In the genomic region with DNA sequence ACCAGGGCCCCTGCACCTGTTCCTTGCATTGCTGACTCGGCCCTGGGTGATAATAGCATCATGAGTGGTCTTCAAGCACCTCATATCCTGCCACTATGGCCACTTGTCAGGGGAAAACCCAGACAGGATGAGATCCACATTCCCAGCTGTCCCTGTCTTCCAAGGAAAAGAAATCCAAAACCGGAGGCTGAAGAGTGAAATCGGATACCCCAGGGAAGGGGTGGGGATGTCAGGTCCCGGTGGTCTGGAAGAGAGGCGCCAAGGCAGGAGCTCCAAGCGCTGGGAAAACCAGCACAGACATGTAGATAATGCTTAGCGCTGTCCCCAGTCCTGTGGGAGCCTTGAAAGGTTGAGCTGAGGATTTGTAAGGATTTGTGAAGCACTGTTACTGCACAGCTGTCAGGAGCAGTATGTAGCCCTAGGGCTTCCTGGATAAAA, we compare ENCODE assay signal across 13 mouse cellular contexts.
DNase-seq lines count a peak whose midpoint lies in the region; ATAC-seq lines count a peak whose summit lies in the region.
"Had no signal": no experiment of that assay in that cellular context is flagged by ENCODE, and none has a peak within 500 bp of the region (broad histone marks: within the 10 kb centered on the region; RNA-seq: fewer than 3 reads in every experiment).

No protein-coding gene starts in this region.

- H3K36me3 ChIP-seq in heart, embryonic 15.5 days: no peaks in the 10 kb centered on the region
- no peaks in the 10 kb centered on the region for H3K36me3 ChIP-seq in limb, embryonic 11.5 days (ENCODE audit: control insufficient read depth, insufficient read depth, low read length)

- peaks cover 6% of the 10 kb centered on the region for H3K4me1 ChIP-seq in heart, embryonic 15.5 days (replicated peaks)
- H3K4me1 ChIP-seq in limb, embryonic 11.5 days (ENCODE audit: control insufficient read depth, insufficient read depth, low read length): peaks cover 6% of the 10 kb centered on the region; the same call in 1 of the 2 replicates

- H3K27me3 ChIP-seq in heart, embryonic 15.5 days: no peaks in the 10 kb centered on the region; the same call in 1 of the 2 replicates
- 0 out of 2 replicates have a peak, but pooled peaks cover 2% of the 10 kb centered on the region for H3K27me3 ChIP-seq in limb, embryonic 11.5 days (ENCODE audit: control insufficient read depth, insufficient read depth, low read length)

- WGBS in heart, embryonic 15.5 days: 9% methylated on average over 7 of the region's 7 CpGs
- 1% methylated on average over 7 of the region's 7 CpGs for WGBS in limb, embryonic 11.5 days

- H3K9me3 ChIP-seq in heart, embryonic 15.5 days (replicated peaks): no peaks in the 10 kb centered on the region
- no peaks in the 10 kb centered on the region for H3K9me3 ChIP-seq in limb, embryonic 11.5 days (ENCODE audit: control insufficient read depth, low read length)

- H3K4me3 ChIP-seq in heart, embryonic 15.5 days: no peak overlapping the region
- H3K4me3 ChIP-seq in limb, embryonic 11.5 days (ENCODE audit: low read depth, low read length): no peak overlapping the region
- H3K4me3 ChIP-seq: erythroblast, embryonic 14.5 days had no signal

- no peak for DNase-seq in heart, adult 9 months (ENCODE audit: low spot score in 2 of 2)
- peak; percentile 35 for DNase-seq in 3T3-L1 (ENCODE audit: low read depth, low spot score)
- DNase-seq in embryo, embryonic 10.5 days (ENCODE audit: low spot score): peak; percentile 73
- peak; percentile 60 for DNase-seq in limb, embryonic 11.5 days (ENCODE audit: low spot score)
- no peak for DNase-seq in cerebellum, adult 18-20 months
- DNase-seq in adrenal gland, postnatal 4 days (ENCODE audit: low spot score in 2 of 2): no peak
- DNase-seq: adrenal gland, postnatal 10 days; cerebellum, adult 11 months; thymus, postnatal 25 days had no signal

- H3K4me2 ChIP-seq in heart, embryonic 15.5 days: peak overlapping the region; percentile 15; the same call in 1 of the 2 replicates
- H3K4me2 ChIP-seq in limb, embryonic 11.5 days (ENCODE audit: low read depth, severe bottlenecking): peak overlapping the region; percentile 11; the same call in 1 of the 2 replicates

- no peak overlapping the region for H3K9ac ChIP-seq in heart, embryonic 15.5 days
- H3K9ac ChIP-seq in limb, embryonic 11.5 days (ENCODE audit: low read length): no peak overlapping the region

- H3K27ac ChIP-seq in heart, embryonic 15.5 days: no peak overlapping the region
- no peak overlapping the region for H3K27ac ChIP-seq in limb, embryonic 11.5 days (replicated peaks; ENCODE audit: low read depth, low read length)
- H3K27ac ChIP-seq: macrophage had no signal

- ATAC-seq in heart, embryonic 15.5 days (replicated peaks; ENCODE audit: insufficient number of reproducible peaks, insufficient read depth, low FRiP score, low read depth): no peak
- ATAC-seq in limb, embryonic 11.5 days (ENCODE audit: insufficient number of reproducible peaks, low FRiP score, low TSS enrichment, low read depth): peak; percentile 87
- ATAC-seq: hindbrain, embryonic 16.5 days had no signal

Comparison
In these comparisons a context has a peak if more than half of its experiments do, and no peak if none do; other contexts are left out.
1. DNase-seq: peak in 3T3-L1 (single experiment), embryo, embryonic 10.5 days (single experiment) and limb, embryonic 11.5 days (single experiment); none in heart, adult 9 months (0 of 2), cerebellum, adult 18-20 months (0 of 2) and adrenal gland, postnatal 4 days (0 of 2).